Mouse (Mus musculus) neural tube, embryonic 10.5 days (tissue): Measurements from ENCODE around the gene Dcpp1.

Experiments used
- DNase-seq: peaks from one replicate; pipeline ENCODE4 v3.0.0-alpha.2; 2017; ENCODE audit warnings: low spot score; ENCODE audit errors: extremely low spot score

Dcpp1 gene

DNA sequence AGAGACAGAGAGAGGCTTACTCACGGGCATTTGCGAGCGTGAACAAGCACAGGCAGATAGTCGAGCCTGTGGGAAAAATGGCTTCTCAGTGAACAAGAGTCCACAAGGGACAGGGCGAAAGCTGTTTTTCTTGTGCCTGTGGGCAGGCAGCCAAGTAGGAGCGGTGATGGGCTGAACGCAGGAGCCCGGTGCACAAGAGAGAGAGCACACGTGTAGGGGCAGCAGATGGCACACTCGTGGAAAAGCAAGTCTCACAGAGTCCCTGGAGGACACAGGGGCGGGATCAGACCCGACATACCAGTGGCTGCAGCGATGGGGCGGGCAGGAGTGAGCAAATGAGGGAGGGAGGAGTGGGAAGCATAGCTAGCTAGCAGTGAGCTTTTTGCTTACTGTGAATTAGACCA is 44.4 kb downstream of the Dcpp1 start:
- no peak for DNase-seq

DNA sequence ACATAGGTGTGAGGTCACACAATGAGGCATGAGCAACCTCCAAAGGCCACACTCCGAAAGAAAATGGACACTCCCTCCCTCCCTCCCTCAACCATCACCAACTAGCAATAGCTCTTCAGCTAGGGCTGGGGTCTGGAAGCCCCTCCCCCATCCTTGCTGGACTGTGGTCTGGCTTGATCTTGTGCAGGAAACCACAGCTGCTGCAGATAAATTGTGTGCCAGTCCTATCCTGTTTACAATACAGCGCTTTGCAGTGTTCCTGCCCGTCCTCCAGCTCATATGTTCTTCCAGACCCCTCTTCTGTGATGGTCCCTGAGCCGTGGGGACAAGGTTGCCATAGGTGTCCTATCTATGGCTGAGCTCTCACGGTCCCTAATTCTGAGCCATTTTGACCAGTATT is 50.5 kb downstream of the Dcpp1 start:
- DNase-seq = no peak
